Mouse (Mus musculus) lung, postnatal 0 days (tissue): ENCODE measurements around the gene Fam207a. TPM values are rescaled to one million over a fixed set of nuclear protein-coding genes. Genes with fewer than 3 reads are reported as not detected.

Source experiments
- ATAC-seq: fragments of 200-750 bp; cut with Nextera tagmentation; 2 replicates; pipeline ENCODE4 v1.8.0; 2017; ENCODE audit warnings: moderate library complexity
- DNase-seq: peaks from one replicate; pipeline ENCODE4 v3.0.0-alpha.2; 2016; ENCODE audit warnings: low spot score
- H3K27ac ChIP-seq: fragments of 300-500 bp; sonication (generic); 2 replicates; pipeline ENCODE4 v1.5.1; 2014; ENCODE audit warnings: antibody characterized with exemption, mild to moderate bottlenecking, low read length, mixed read lengths
- H3K27me3 ChIP-seq: fragments of 300-500 bp; sonication (generic); replicated peaks from 2 replicates; pipeline ENCODE4 v1.6.1; 2014; ENCODE audit warnings: low read length, mixed read lengths; ENCODE audit not compliant: insufficient read depth
- H3K36me3 ChIP-seq: fragments of 300-500 bp; sonication (generic); 2 replicates; pipeline ENCODE4 v1.6.1; 2014; ENCODE audit warnings: low read length, mixed read lengths; ENCODE audit not compliant: insufficient read depth
- H3K4me1 ChIP-seq: fragments of 300-500 bp; sonication (generic); 2 replicates; pipeline ENCODE4 v1.6.1; 2014; ENCODE audit warnings: antibody characterized with exemption, low read depth, low read length, mixed read lengths; ENCODE audit not compliant: insufficient read depth
- H3K4me2 ChIP-seq: fragments of 300-500 bp; sonication (generic); replicated peaks from 2 replicates; pipeline ENCODE4 v1.6.1; 2014; ENCODE audit warnings: low read depth, mild to moderate bottlenecking, low read length, moderate library complexity, mixed read lengths
- H3K4me3 ChIP-seq: fragments of 300-500 bp; sonication (generic); 2 replicates; pipeline ENCODE4 v1.5.1; 2014; ENCODE audit warnings: low read depth, low read length
- H3K9ac ChIP-seq: fragments of 300-500 bp; sonication (generic); replicated peaks from 2 replicates; pipeline ENCODE4 v1.6.1; 2014; ENCODE audit warnings: low read depth, mild to moderate bottlenecking
- H3K9me3 ChIP-seq: fragments of 300-500 bp; sonication (generic); 2 replicates; pipeline ENCODE4 v1.6.1; 2016; ENCODE audit warnings: low read length, mixed read lengths
- CTCF ChIP-seq: IDR thresholded peaks from 2 replicates; pipeline ENCODE4 v1.5.1; 2016; ENCODE audit warnings: antibody characterized with exemption, mild to moderate bottlenecking
- EP300 ChIP-seq: IDR thresholded peaks from 2 replicates; pipeline ENCODE4 v1.6.1; 2016; ENCODE audit warnings: antibody characterized with exemption, mild to moderate bottlenecking, control low read depth
- WGBS: fragments of 180-500 bp; shearing (Covaris S2); extraction: QIAGEN DNeasy Blood & Tissue Kit; methylation state at CpG from one replicate; pipeline ENCODE4 v1.1.7; 2014; 5-methylcytosine and 5-hydroxymethylcytosine counted together
- polyA plus RNA-seq: library from polyadenylated mRNA; unstranded; fragments of >200 nt; fragmentation: Nextera tagmentation; extraction: Ambion mirVana; gene quantifications from 2 replicates; pipeline ENCODE4 v1.2.1, GENCODE M21; 2015

The Fam207a gene
- polyA plus RNA-seq, 1 experiment from 2014 or later = 27.2 TPM

DNA sequence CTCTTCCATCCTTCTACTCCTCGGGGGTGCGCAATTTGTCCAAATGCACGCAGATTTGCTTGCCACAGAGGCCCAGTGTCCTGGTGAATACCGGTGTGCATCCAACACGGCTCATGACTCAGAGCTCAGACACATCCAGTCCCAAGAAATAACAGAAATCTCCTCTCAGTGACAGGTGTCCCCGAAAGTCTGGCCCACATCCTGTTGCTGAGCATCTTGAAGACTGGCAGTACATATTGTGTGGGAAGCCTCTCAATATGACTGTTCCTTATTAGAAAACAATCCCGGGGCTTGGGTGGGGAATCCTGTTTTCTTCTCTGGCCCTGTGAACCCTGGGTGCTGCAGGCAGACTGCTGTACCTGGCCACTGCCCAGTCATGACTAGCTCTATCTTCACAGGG lies 41.0 kb upstream of the Fam207a start:
- Histone ChIP-seq H3K27ac (no peak overlapping the region), H3K9me3 (no peaks in the 10 kb centered on the region), H3K9ac (no peak overlapping the region), H3K4me1 (no peaks in the 10 kb centered on the region), H3K4me3 (no peak overlapping the region), H3K4me2 (no peak overlapping the region), H3K36me3 (no peaks in the 10 kb centered on the region), H3K27me3 (no peaks in the 10 kb centered on the region)
- ATAC-seq (no peak), DNase-seq (no peak)
- TF ChIP-seq CTCF = no peak
- TF ChIP-seq EP300 = no peak
- 89% methylated on average over 7 of the region's 7 CpGs for WGBS

- Histone ChIP-seq H3K27me3 (no peaks in the 10 kb centered on the region), H3K36me3 (no peaks in the 10 kb centered on the region), H3K4me1 (no peaks in the 10 kb centered on the region), H3K4me3 (no peak overlapping the region), H3K9me3 (no peaks in the 10 kb centered on the region), H3K9ac (no peak overlapping the region), H3K4me2 (no peak overlapping the region), H3K27ac (no peak overlapping the region)
- DNase-seq = no peak
- WGBS = 79% methylated on average over 4 of the region's 4 CpGs
- no peak for ATAC-seq
- TF ChIP-seq CTCF = no peak
- TF ChIP-seq EP300 = no peak
Observed at GRCm38 (mm10) chr10:77554918-77555317, 39.3 kb upstream of the Fam207a start.

DNA sequence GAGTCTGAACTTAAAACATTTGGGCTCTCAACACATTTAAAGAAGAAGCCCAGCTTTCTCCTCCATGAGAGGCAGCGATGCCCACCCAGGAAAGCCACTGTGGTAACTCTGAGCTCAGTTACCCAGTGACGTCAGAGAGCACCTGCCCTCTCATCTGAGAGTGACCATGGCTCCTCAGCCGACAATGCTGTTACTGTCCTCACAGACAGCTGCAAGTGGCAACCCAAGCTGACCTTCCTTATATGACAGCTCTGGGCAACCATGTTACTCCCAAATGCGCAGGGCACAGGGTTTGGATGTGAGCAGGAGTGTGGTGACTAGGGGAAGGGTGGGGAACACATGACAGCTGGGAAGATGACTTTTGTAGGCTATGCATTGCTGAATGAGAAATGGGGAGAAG lies 37.7 kb upstream of the Fam207a start:
- Histone ChIP-seq H3K9ac (no peak overlapping the region), H3K4me2 (no peak overlapping the region), H3K4me3 (no peak overlapping the region), H3K9me3 (no peaks in the 10 kb centered on the region), H3K36me3 (no peaks in the 10 kb centered on the region), H3K27ac (no peak overlapping the region), H3K4me1 (no peaks in the 10 kb centered on the region), H3K27me3 (no peaks in the 10 kb centered on the region)
- DNase-seq (no peak), ATAC-seq (no peak)
- 77% methylated on average over 4 of the region's 4 CpGs for WGBS
- no peak for TF ChIP-seq EP300
- no peak for TF ChIP-seq CTCF

- H3K4me1 ChIP-seq = no peaks in the 10 kb centered on the region
- H3K9me3 ChIP-seq = no peaks in the 10 kb centered on the region
- ATAC-seq (no peak), DNase-seq (no peak)
- no peak for TF ChIP-seq CTCF
- TF ChIP-seq EP300 = no peak
- H3K36me3 ChIP-seq = no peaks in the 10 kb centered on the region
- no peak overlapping the region for H3K4me2 ChIP-seq
- no peaks in the 10 kb centered on the region for H3K27me3 ChIP-seq
- no peak overlapping the region for H3K9ac ChIP-seq
- 78% methylated on average over 5 of the region's 5 CpGs for WGBS
- no peak overlapping the region for H3K27ac ChIP-seq
- no peak overlapping the region for H3K4me3 ChIP-seq
Observed at GRCm38 (mm10) chr10:77552162-77552561, 36.6 kb upstream of the Fam207a start.

GRCm38 (mm10) chr10:77550874-77551273 lies 35.3 kb upstream of the Fam207a start:
- DNase-seq = peak; percentile 41
- H3K4me1 ChIP-seq = no peaks in the 10 kb centered on the region
- H3K27ac ChIP-seq = no peak overlapping the region
- ATAC-seq = peak; percentile 65
- H3K9ac ChIP-seq = no peak overlapping the region
- H3K27me3 ChIP-seq = no peaks in the 10 kb centered on the region
- H3K9me3 ChIP-seq = no peaks in the 10 kb centered on the region
- H3K36me3 ChIP-seq = no peaks in the 10 kb centered on the region
- no peak for TF ChIP-seq EP300
- no peak for TF ChIP-seq CTCF
- no peak overlapping the region for H3K4me3 ChIP-seq
- H3K4me2 ChIP-seq = no peak overlapping the region
- 65% methylated on average over 11 of the region's 11 CpGs for WGBS

- DNase-seq = no peak
- Histone ChIP-seq H3K9ac (no peak overlapping the region), H3K4me1 (no peaks in the 10 kb centered on the region), H3K27ac (no peak overlapping the region), H3K36me3 (no peaks in the 10 kb centered on the region), H3K4me3 (no peak overlapping the region), H3K9me3 (no peaks in the 10 kb centered on the region), H3K4me2 (no peak overlapping the region), H3K27me3 (no peaks in the 10 kb centered on the region)
- ATAC-seq = no peak
- no peak for TF ChIP-seq EP300
- WGBS = 65% methylated on average over 10 of the region's 10 CpGs
Observed at GRCm38 (mm10) chr10:77548576-77548975, 33.0 kb upstream of the Fam207a start.

- Histone ChIP-seq H3K36me3 (no peaks in the 10 kb centered on the region), H3K9ac (no peak overlapping the region), H3K4me2 (no peak overlapping the region), H3K9me3 (no peaks in the 10 kb centered on the region), H3K4me3 (no peak overlapping the region), H3K27ac (no peak overlapping the region), H3K27me3 (no peaks in the 10 kb centered on the region), H3K4me1 (no peaks in the 10 kb centered on the region)
- TF ChIP-seq CTCF (no peak), EP300 (no peak)
- WGBS = 45% methylated on average over 5 of the region's 5 CpGs
- DNase-seq (peak; percentile 69), ATAC-seq (peak; percentile 54)
Observed at GRCm38 (mm10) chr10:77544916-77545315, 29.3 kb upstream of the Fam207a start.
